Mouse (Mus musculus): ENCODE measurements around the gene Lrrtm1. TPM values are rescaled to one million over a fixed set of nuclear protein-coding genes. Genes with fewer than 3 reads are reported as not detected.

Lrrtm1 gene
- 2.0 and 2.3 TPM in 2 replicates for polyA plus RNA-seq (2016; fragmentation: Nextera tagmentation; extraction: Ambion mirVana)

DNA sequence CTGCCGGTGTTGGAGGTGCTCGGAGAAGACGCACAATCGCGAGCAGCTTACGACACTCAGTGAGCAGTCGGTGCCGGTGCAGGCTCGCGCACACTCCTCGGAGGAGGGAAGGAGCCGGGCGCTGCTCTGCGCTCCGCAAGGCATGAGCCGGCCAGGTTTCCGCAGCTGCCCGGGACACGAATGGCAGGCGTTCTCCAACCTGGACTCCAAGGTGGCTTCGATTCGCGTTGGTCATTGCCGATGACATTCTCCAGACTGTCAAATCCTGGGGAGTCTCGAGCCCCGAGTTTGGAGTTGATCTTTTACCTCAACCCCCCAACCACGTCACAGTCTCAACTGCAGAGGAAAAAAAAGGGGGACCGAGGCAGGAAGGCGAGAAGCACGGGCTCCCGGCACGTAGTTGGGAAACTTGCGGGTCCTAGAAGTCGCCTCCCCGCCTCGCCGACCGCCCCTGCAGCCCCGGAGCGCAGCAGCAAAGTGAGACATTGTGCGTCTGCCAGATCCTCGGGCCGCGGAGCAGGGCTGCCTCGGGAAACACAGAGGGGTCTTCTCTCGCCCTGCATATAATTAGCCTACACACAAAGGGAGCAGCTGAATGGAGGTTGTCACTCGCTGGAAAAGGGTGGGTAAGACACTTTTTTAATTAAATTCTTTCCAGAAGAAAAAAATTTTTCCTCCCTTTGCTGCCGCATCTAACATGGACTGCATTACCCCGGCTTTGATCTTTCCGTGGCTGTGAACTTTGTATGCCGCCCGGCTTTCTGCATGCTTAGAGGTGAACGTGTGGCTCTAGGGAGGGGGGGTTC lies at the start of gene Lrrtm1:
Gene Lrrtm1 (plus strand): TSS at position 89 of the 806 bp plus-strand sequence.
- H3K27me3 ChIP-seq (ENCODE audit: low read depth, poor library complexity, severe bottlenecking), result peaks cover 98% of the 10 kb centered on the region
- no peaks in the 10 kb centered on the region for H3K36me3 ChIP-seq
- H3K4me1 ChIP-seq, result peaks cover 26% of the 10 kb centered on the region
- H3K4me3 ChIP-seq, result peak within 1 kb of the TSS; percentile 54
- under 1% methylated on average over 53 of the region's 53 CpGs for WGBS
- peak; percentile 75 for DNase-seq (ENCODE audit: low spot score)
- H3K27ac ChIP-seq, result peak within 1 kb of the TSS; percentile 53; the same call in 1 of the 2 replicates
- H3K9me3 ChIP-seq (replicated peaks), result no peaks in the 10 kb centered on the region

DNA sequence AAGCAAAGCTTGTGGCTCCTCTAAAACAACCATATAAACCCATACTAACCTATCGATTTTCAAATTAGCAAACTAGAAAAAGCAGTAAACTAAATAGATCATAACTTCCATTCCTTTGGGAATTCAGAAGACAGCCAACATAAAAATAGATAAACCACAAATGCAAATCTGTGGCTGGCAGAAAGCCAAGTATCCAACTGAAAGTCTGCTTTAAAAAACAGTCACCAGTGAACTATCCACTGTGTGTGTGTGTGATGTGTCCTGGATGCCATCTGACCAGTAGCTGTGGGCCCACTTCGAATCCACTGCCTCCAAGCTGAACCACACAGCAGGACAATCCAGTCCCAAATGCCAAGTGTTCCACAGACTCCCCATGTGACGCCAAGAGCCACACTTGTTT lies 45.8 kb upstream of the Lrrtm1 start:
- DNase-seq (ENCODE audit: low spot score), result no peak
- 94% methylated on average over 3 of the region's 3 CpGs for WGBS
- no peaks in the 10 kb centered on the region for H3K4me1 ChIP-seq
- H3K27ac ChIP-seq, result no peak overlapping the region
- H3K36me3 ChIP-seq, result no peaks in the 10 kb centered on the region
- H3K4me3 ChIP-seq, result no peak overlapping the region
- H3K9me3 ChIP-seq (replicated peaks), result no peaks in the 10 kb centered on the region
- H3K27me3 ChIP-seq (ENCODE audit: low read depth, poor library complexity, severe bottlenecking), result peaks cover 12% of the 10 kb centered on the region; the same call in 1 of the 2 replicates

DNA sequence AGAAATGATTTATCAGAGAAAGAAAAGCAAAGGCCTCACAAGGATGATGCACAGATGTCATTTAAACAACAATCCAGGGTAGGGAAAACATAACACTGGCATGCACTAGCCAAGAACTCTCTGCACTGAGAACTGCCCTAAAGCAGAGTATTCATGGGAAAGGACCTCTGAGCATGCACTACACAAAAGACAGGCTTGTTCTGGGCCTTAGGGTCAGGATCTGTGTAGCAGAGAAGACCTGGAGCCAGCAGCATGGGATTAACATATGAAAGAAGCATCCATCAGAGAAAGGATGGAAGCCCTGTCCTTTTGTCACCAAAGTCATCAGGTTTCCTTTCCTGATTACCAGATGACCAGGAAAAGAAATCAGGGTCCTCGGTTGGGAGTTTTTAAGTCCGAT lies 43.1 kb upstream of the Lrrtm1 start:
- WGBS, result 87% methylated on average over 2 of the region's 2 CpGs
- no peaks in the 10 kb centered on the region for H3K9me3 ChIP-seq (replicated peaks)
- H3K27ac ChIP-seq, result no peak overlapping the region
- H3K4me1 ChIP-seq, result no peaks in the 10 kb centered on the region
- no peaks in the 10 kb centered on the region for H3K36me3 ChIP-seq
- peaks cover 16% of the 10 kb centered on the region; the same call in 1 of the 2 replicates for H3K27me3 ChIP-seq (ENCODE audit: low read depth, poor library complexity, severe bottlenecking)
- no peak overlapping the region for H3K4me3 ChIP-seq
- DNase-seq (ENCODE audit: low spot score), result no peak

DNA sequence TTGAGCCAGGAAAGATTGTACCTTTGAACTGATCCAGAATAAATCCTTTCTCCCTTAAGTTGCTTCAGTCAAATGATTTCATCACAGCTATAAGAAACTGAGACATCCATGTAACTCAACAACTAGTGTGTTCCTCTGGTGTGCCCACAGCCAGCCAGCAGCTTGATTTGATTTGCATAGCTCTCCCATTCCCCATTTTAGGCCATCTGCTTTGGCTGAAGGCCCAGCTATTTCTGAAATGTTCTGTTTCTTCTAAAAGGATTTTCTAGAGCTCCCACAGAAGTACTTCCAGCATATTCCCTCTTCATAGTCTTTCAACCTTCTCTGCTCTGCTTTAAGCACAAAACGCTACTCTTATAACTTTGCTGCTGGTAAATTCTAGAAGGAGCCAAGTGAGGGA lies 33.3 kb upstream of the Lrrtm1 start:
- H3K27me3 ChIP-seq (ENCODE audit: low read depth, poor library complexity, severe bottlenecking), result peaks cover 75% of the 10 kb centered on the region
- H3K36me3 ChIP-seq, result no peaks in the 10 kb centered on the region
- WGBS, result 87% methylated on average over 1 of the region's 1 CpGs
- no peak overlapping the region for H3K4me3 ChIP-seq
- H3K9me3 ChIP-seq (replicated peaks), result no peaks in the 10 kb centered on the region
- H3K4me1 ChIP-seq, result peaks cover 13% of the 10 kb centered on the region
- no peak for DNase-seq (ENCODE audit: low spot score)
- H3K27ac ChIP-seq, result no peak overlapping the region

DNA sequence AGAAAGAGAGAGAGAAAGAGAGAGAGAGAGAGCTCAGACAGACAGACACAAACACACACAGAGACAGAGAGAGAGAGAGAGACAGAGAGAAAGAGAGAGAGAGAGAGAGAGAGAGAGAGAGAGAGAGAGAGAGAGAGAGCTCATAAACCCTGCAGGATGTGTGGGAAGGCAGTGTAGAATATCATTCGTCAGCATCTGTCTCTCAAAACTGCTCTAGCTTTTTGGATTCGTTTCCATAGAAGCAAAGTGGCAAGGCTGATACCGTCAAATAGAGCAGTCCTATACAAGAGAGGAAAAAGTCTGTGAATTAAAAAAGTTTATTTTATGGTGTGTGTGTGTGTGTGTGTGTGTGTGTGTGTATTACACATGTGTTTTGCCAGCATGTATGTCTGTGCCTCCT lies 32.6 kb upstream of the Lrrtm1 start:
- no peak for DNase-seq (ENCODE audit: low spot score)
- no peak overlapping the region for H3K27ac ChIP-seq
- H3K9me3 ChIP-seq (replicated peaks), result no peaks in the 10 kb centered on the region
- H3K4me1 ChIP-seq, result peaks cover 14% of the 10 kb centered on the region
- WGBS, result 71% methylated on average over 3 of the region's 3 CpGs
- H3K27me3 ChIP-seq (ENCODE audit: low read depth, poor library complexity, severe bottlenecking), result peaks cover 82% of the 10 kb centered on the region
- no peak overlapping the region for H3K4me3 ChIP-seq
- H3K36me3 ChIP-seq, result no peaks in the 10 kb centered on the region

DNA sequence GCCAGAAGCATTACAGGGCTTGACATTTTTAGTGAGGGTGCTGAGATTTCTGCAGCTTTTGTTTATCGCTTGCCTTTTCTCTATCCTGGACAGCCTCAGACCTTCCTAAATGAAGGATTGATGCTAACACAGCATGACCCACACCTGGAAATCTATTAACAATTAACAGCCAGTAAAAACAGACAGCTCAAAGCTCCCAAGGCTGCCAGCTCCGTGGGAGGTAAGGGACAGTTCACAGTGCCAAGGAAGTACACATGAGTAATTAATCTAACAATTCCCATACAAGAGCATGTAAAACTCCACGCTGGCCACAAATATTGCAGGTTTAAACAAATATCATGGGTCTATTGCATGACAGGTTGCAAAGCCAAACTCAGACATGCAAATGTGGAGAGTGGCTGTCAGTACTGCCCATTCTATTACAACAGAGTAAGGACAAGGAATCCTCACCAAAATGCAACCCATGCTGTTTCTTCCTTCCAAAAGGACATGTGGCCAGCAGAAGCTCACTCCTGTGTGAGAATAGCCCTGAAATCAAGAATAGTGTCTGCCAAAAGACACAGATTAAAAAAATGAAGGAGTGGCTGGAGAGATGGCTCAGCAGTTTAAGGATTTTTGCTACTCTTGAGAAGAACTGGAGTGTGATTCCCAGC lies 28.6 kb upstream of the Lrrtm1 start:
- H3K27ac ChIP-seq, result no peak overlapping the region
- DNase-seq (ENCODE audit: low spot score), result peak; percentile 35

DNA sequence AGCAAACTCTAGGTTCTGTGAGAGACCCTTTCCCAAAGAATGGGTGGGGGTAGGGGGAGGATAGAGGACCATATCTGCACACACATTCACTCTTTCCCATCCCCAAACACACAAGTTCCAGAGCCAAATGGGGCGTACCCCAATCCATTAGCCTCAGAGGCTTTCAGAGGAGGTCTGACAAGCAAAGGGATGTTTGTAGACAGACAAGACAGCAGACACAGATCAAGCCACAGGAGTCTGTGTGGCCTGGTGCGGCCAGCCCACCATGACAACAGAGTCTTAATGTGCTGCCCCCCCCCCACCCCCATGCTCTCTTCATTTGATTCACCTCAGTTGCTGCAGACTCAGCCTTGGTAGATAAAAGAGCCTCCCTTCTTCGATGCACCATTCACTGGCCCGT lies 27.2 kb upstream of the Lrrtm1 start:
- Histone ChIP-seq H3K27me3 (ENCODE audit: low read depth, poor library complexity, severe bottlenecking) (peaks cover 86% of the 10 kb centered on the region), H3K4me1 (peaks cover 14% of the 10 kb centered on the region), H3K9me3 (replicated peaks) (no peaks in the 10 kb centered on the region), H3K4me3 (no peak overlapping the region), H3K36me3 (no peaks in the 10 kb centered on the region), H3K27ac (no peak overlapping the region)
- no peak for DNase-seq (ENCODE audit: low spot score)
- 83% methylated on average over 4 of the region's 4 CpGs for WGBS

More for the DNA sequence above, 28.6 kb upstream of the Lrrtm1 start:
- Histone ChIP-seq H3K36me3 (no peaks in the 10 kb centered on the region), H3K4me3 (no peak overlapping the region), H3K4me1 (peaks cover 14% of the 10 kb centered on the region), H3K9me3 (replicated peaks) (no peaks in the 10 kb centered on the region), H3K27me3 (ENCODE audit: low read depth, poor library complexity, severe bottlenecking) (peaks cover 85% of the 10 kb centered on the region)
- 13% methylated on average over 3 of the region's 3 CpGs for WGBS

DNA sequence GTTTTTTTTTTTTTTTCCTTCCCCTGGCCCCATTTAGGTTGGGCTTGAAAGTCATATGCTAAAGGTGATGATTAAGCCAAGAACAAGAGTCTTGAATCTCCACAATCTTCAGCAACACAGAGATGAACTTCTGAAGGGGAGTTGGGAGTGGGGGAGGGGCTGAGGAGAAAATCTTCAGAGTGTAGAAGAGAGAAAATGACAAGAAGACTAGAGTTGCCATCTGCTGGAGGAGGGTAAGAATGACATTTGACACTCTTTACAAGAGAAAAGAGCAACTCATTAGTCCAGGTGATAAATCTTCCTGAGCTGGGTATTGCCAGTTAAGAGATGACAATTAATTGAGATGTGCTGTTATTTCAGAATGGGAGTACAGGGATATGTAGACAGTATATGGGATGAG lies 23.6 kb upstream of the Lrrtm1 start:
- H3K27ac ChIP-seq, result no peak overlapping the region
- no peak overlapping the region for H3K4me3 ChIP-seq
- DNase-seq (ENCODE audit: low spot score), result no peak
- H3K27me3 ChIP-seq (ENCODE audit: low read depth, poor library complexity, severe bottlenecking), result peaks cover 92% of the 10 kb centered on the region
- no peaks in the 10 kb centered on the region for H3K9me3 ChIP-seq (replicated peaks)
- H3K4me1 ChIP-seq, result peaks cover 4% of the 10 kb centered on the region
- no peaks in the 10 kb centered on the region for H3K36me3 ChIP-seq

DNA sequence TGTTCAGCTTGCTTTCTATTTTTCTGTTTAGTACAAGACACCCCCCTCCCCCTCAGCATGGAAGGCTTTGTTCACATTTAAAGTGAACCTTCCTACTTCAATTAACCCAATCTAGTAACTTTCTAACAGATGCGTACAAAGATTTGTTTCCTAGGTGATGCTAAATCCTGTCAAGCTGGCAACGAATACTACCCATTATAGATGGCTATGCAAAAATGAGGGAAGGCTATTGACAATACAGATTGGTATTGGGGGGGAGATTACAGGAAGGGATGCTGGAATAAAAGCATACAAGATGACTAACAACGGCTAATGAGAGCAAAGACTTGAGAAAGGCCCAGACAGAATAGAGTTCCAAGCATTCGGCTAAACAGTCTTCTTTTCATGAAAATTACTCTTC lies 21.7 kb upstream of the Lrrtm1 start:
- no peaks in the 10 kb centered on the region for H3K4me1 ChIP-seq
- WGBS, result 89% methylated on average over 4 of the region's 4 CpGs

DNA sequence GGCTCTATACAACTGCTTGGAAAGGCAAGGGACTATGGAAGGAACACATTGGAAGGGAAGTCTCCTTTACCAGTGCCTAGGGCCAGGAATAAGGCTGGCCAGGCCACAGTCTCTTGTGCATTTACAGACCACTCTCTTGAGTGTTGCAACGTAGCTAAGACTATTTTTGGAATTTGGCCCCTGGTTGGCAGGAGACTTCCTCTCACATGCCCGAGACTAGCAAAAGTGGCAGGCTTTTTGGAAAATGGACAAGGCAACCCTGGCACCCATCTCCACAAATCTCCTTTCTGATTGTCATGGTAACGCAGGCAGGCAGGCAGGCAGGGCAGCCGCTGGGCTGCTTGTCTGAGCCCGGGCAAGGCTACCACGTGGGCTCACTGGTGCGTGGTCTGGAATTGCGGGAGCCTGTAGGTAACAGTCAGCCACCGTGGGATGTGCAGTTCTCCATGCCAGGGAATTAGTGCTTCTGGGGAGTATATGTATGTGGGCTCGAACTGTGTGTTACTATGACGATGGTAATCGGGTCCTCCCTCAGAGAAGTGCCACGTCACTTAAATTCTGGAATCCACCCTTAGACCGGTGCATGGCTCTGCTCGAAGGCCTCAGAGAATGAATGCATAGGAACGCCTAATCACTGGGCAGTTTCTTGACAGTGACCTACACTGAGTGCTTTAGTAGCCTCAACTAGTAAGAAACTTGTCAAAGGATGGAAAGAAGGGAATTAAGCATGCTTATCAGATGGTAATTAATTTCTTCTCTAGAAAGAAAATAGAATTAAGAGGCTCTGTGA lies 19.4 kb upstream of the Lrrtm1 start:
- Histone ChIP-seq H3K4me3 (no peak overlapping the region), H3K27me3 (ENCODE audit: low read depth, poor library complexity, severe bottlenecking) (peaks cover 70% of the 10 kb centered on the region), H3K9me3 (replicated peaks) (no peaks in the 10 kb centered on the region), H3K4me1 (no peaks in the 10 kb centered on the region), H3K36me3 (no peaks in the 10 kb centered on the region), H3K27ac (no peak overlapping the region)
- 81% methylated on average over 16 of the region's 16 CpGs for WGBS
- no peak for DNase-seq (ENCODE audit: low spot score)

More for the DNA sequence above, 21.7 kb upstream of the Lrrtm1 start:
- Histone ChIP-seq H3K27ac (no peak overlapping the region), H3K9me3 (replicated peaks) (no peaks in the 10 kb centered on the region), H3K4me3 (no peak overlapping the region), H3K36me3 (no peaks in the 10 kb centered on the region), H3K27me3 (ENCODE audit: low read depth, poor library complexity, severe bottlenecking) (peaks cover 87% of the 10 kb centered on the region)
- no peak for DNase-seq (ENCODE audit: low spot score)

DNA sequence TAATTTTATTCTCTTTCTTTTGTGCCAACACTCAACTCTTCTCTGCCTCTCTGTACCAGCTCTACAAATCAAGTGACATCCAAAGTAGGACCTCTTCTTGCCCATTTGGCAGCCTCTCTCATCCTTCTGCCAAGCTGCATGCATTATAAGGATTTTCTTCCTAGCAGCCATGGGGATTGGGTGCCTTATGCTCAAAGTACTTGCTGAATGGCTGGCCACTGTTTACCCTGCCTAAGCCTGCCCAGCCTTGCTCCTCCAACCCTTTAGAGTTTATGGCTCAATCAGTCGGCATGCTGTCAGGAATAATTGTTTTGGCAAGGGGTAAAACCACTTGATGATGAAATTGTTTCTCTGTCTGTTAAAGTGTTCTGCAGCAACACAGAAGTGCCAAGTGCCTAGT lies 2.1 kb upstream of the Lrrtm1 start:
- no peak overlapping the region for H3K27ac ChIP-seq
- DNase-seq (ENCODE audit: low spot score), result no peak
- no peak overlapping the region for H3K4me3 ChIP-seq
- no peaks in the 10 kb centered on the region for H3K36me3 ChIP-seq
- H3K4me1 ChIP-seq, result peaks cover 23% of the 10 kb centered on the region
- H3K27me3 ChIP-seq (ENCODE audit: low read depth, poor library complexity, severe bottlenecking), result peaks cover 75% of the 10 kb centered on the region
- WGBS, result 0% methylated on average over 1 of the region's 1 CpGs
- H3K9me3 ChIP-seq (replicated peaks), result no peaks in the 10 kb centered on the region

DNA sequence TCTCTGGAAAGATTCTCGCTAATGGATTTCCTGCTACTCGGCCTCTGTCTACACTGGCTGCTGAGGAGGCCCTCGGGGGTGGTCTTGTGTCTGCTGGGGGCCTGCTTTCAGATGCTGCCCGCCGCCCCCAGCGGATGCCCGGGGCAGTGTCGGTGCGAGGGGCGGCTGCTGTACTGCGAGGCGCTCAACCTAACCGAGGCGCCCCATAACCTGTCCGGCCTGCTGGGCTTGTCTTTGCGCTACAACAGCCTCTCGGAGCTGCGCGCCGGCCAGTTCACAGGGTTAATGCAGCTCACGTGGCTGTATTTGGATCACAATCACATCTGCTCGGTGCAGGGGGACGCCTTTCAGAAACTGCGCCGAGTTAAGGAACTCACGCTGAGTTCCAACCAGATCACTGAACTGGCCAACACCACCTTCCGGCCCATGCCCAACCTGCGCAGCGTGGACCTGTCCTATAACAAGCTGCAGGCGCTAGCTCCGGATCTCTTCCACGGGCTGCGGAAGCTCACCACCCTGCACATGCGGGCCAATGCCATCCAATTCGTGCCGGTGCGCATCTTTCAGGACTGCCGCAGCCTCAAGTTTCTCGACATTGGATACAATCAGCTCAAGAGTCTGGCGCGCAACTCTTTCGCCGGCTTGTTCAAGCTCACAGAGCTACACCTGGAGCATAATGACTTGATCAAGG lies 1.2 kb downstream of the Lrrtm1 start:
- Histone ChIP-seq H3K27me3 (ENCODE audit: low read depth, poor library complexity, severe bottlenecking) (peaks cover 94% of the 10 kb centered on the region), H3K36me3 (no peaks in the 10 kb centered on the region), H3K9me3 (replicated peaks) (no peaks in the 10 kb centered on the region), H3K4me3 (peak overlapping the region; percentile 54), H3K27ac (0 out of 2 replicates have a peak overlapping the region, but pooled peaks have one; percentile 53), H3K4me1 (peaks cover 32% of the 10 kb centered on the region)
- under 1% methylated on average over 43 of the region's 43 CpGs for WGBS
- peak; percentile 73 for DNase-seq (ENCODE audit: low spot score)
